Mouse (Mus musculus) heart, embryonic 13.5 days (tissue): Measurements from ENCODE around the gene Grpel1. TPM values are rescaled to one million over a fixed set of nuclear protein-coding genes. Genes with fewer than 3 reads are reported as not detected.

Experiments used
- ATAC-seq: fragments of 200-750 bp; cut with Nextera tagmentation; 2 replicates; pipeline ENCODE4 v1.8.0; 2017; ENCODE audit warnings: moderate TSS enrichment; ENCODE audit not compliant: insufficient number of reproducible peaks, low FRiP score, low TSS enrichment; ENCODE audit errors: extremely low read depth
- H3K27ac ChIP-seq: fragments of 300-500 bp; sonication (generic); replicated peaks from 2 replicates; pipeline ENCODE4 v1.5.1; 2015; ENCODE audit warnings: moderate library complexity, mild to moderate bottlenecking, inconsistent platforms
- H3K27me3 ChIP-seq: fragments of 300-500 bp; sonication (generic); replicated peaks from 2 replicates; pipeline ENCODE4 v1.6.1; 2015; ENCODE audit warnings: mild to moderate bottlenecking, inconsistent platforms
- H3K36me3 ChIP-seq: fragments of 300-500 bp; sonication (generic); 2 replicates; pipeline ENCODE4 v1.6.1; 2015; ENCODE audit warnings: mild to moderate bottlenecking, inconsistent platforms
- H3K4me1 ChIP-seq: fragments of 300-500 bp; sonication (generic); 2 replicates; pipeline ENCODE4 v1.6.1; 2015; ENCODE audit warnings: inconsistent platforms
- H3K4me2 ChIP-seq: fragments of 300-500 bp; sonication (generic); 2 replicates; pipeline ENCODE4 v1.6.1; 2015; ENCODE audit warnings: inconsistent platforms, mild to moderate bottlenecking, moderate library complexity
- H3K4me3 ChIP-seq: fragments of 300-500 bp; sonication (generic); 2 replicates; pipeline ENCODE4 v1.5.1; 2015; ENCODE audit warnings: moderate library complexity, mild to moderate bottlenecking, inconsistent platforms
- H3K9ac ChIP-seq: fragments of 300-500 bp; sonication (generic); 2 replicates; pipeline ENCODE4 v1.6.1; 2015; ENCODE audit warnings: inconsistent platforms, mild to moderate bottlenecking, moderate library complexity
- H3K9me3 ChIP-seq: fragments of 300-500 bp; sonication (generic); 2 replicates; pipeline ENCODE4 v1.6.1; 2016; ENCODE audit warnings: inconsistent platforms
- WGBS: fragments of 180-500 bp; shearing (Covaris S2); methylation state at CpG from one replicate; pipeline ENCODE4 v1.1.7; 2015; ENCODE audit warnings: mixed read lengths; 5-methylcytosine and 5-hydroxymethylcytosine counted together
- polyA plus RNA-seq: library from polyadenylated mRNA; unstranded; fragments of >200 nt; fragmentation: Nextera tagmentation; extraction: Ambion mirVana; gene quantifications from 2 replicates; pipeline ENCODE4 v1.2.1, GENCODE M21; 2015

The Grpel1 gene
- polyA plus RNA-seq, 1 experiment from 2014 or later = 52.9 TPM

DNA sequence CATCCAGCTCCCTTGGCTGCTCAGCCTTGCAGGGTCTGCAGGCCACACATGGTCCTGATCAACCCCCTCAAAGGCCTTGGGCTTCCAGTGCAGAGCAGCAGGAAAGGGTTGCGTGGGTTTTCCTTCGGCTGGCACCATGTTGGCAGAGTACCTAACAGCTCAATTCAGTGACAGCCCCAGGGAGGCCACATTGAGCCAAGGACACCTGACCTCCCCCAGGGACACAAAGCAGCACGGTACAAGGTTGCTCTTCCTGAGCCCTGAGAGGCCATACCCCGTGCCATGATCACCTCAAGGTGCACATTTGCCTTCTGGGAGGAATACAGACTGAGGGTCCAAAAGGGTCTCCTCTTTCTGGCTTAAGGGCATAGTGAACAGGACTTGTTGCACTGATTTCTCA lies 20.2 kb upstream of the Grpel1 start:
- no peak for ATAC-seq
- no peaks in the 10 kb centered on the region for H3K36me3 ChIP-seq
- no peaks in the 10 kb centered on the region for H3K9me3 ChIP-seq
- WGBS = 49% methylated on average over 4 of the region's 4 CpGs
- no peak overlapping the region for H3K27ac ChIP-seq
- H3K27me3 ChIP-seq = peaks cover 65% of the 10 kb centered on the region
- H3K9ac ChIP-seq = no peak overlapping the region
- no peak overlapping the region for H3K4me3 ChIP-seq
- no peak overlapping the region for H3K4me2 ChIP-seq
- H3K4me1 ChIP-seq = peaks cover 5% of the 10 kb centered on the region

DNA sequence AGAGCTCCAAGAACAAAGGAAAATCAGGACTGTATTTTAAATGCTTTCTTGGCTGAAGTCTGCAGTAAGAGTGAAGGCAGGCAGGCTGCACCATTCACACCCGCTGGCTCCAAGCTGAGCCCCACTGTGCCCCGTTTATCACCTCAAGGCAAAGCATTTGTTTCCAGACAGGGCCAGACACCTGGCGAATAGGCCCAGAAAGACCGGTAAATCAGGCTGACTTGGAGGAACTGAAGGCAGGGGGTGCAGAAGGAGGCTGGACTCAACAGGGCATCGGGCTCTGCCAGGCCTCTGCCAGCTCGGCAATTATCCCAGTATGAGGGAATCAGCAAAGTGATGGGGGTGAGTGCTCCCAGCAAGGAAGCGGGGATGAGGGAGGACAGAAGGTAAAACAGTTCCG lies 19.8 kb upstream of the Grpel1 start:
- Histone ChIP-seq H3K27me3 (peaks cover 65% of the 10 kb centered on the region), H3K4me3 (no peak overlapping the region), H3K9ac (no peak overlapping the region), H3K4me1 (peaks cover 10% of the 10 kb centered on the region), H3K27ac (no peak overlapping the region), H3K9me3 (no peaks in the 10 kb centered on the region), H3K4me2 (no peak overlapping the region), H3K36me3 (no peaks in the 10 kb centered on the region)
- 23% methylated on average over 8 of the region's 8 CpGs for WGBS
- ATAC-seq = no peak

DNA sequence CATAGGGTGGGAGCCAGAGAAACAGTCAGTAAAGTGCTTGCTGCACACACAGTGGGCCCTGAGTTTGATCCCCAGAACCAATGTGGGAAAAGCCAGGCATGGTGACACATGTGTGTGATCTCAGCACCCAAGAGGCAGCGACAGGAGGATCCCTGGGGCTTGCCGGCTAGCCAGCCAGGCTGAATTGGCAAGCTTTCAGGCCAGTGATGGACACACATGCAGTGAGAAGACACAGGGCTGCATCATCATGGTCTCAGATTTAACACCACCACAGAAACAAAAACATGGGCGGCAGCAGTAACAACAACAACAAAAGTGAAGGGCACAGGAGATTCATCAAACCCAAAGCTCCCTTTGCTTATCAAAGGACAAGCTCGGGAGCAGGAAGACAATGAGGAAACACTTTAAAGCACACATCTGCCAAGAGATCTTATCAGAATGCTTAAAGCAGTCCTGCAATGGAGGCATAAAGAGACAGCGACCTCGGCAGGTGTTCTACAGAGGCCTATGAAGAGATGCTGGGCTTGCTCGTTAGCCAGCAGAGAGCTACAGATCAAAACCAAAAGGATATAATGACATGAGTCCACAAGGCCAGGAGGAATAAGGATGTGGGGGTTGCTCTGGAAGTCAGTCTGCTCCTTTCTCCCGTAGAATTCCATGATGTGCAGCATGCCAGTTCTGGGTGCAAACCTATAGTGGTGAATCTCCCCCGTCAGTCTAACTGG lies 18.5 kb upstream of the Grpel1 start:
- H3K9ac ChIP-seq = no peak overlapping the region
- peaks cover 65% of the 10 kb centered on the region for H3K27me3 ChIP-seq
- ATAC-seq = no peak
- H3K4me1 ChIP-seq = peaks cover 23% of the 10 kb centered on the region
- no peaks in the 10 kb centered on the region for H3K36me3 ChIP-seq
- no peak overlapping the region for H3K4me3 ChIP-seq
- 36% methylated on average over 9 of the region's 9 CpGs for WGBS
- no peak overlapping the region for H3K27ac ChIP-seq
- H3K4me2 ChIP-seq = no peak overlapping the region
- H3K9me3 ChIP-seq = no peaks in the 10 kb centered on the region

DNA sequence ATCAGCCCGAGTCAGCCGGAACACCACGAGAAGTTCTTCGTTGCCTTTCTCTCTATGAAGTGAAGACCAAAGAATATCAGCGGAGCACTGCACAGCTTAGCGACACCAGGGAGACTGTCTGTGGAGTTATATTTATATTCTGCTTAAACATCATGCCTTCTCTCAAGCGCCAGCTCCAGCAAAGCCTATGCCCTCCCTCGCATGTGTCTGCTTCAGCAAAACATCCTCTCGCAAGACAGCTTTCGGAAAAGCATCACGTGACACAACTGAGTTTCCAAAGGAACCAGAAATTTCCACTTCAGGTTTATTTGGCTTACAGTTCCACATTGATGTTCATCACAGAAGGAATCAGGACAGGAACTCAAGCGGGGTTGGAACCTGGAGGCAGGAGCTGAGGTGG lies 16.9 kb upstream of the Grpel1 start:
- no peak overlapping the region for H3K9ac ChIP-seq
- no peak overlapping the region for H3K4me3 ChIP-seq
- peaks cover 27% of the 10 kb centered on the region for H3K4me1 ChIP-seq
- peaks cover 62% of the 10 kb centered on the region for H3K27me3 ChIP-seq
- ATAC-seq = no peak
- WGBS = 88% methylated on average over 12 of the region's 12 CpGs
- H3K9me3 ChIP-seq = no peaks in the 10 kb centered on the region
- H3K4me2 ChIP-seq = no peak overlapping the region
- H3K36me3 ChIP-seq = no peaks in the 10 kb centered on the region
- no peak overlapping the region for H3K27ac ChIP-seq

DNA sequence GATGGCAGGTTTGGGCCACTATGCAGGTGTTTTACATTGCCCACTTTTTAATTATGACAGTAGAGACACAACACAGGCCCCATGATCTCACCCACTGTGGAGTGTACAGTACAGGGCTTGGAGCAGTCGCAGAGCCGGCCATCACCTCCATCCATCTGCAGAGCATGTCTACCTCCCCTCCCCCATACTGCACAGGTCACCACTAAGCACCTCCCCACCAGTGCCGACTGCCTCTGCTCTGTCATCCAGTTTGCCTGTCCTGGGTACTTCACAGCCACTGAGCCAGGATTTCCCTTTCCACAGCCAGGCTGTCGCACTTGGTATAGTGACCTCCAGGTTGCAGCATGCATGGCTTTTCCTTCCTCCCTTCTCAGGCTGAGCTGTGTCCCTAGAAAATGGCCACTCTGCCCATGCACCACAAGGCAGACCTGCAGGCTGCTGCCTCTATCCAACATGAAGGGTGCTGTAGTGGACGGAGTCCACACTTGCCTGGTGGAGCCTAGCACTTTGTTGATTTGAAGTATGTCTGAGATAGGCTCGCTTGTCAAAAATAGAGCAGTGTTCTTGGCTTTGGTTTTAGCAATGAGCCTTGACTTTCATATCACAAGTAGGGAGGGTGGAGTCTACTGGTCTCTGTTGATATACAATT lies 15.0 kb upstream of the Grpel1 start:
- 29% methylated on average over 6 of the region's 6 CpGs for WGBS
- peak; percentile 62; the same call in 1 of the 2 replicates for ATAC-seq

DNA sequence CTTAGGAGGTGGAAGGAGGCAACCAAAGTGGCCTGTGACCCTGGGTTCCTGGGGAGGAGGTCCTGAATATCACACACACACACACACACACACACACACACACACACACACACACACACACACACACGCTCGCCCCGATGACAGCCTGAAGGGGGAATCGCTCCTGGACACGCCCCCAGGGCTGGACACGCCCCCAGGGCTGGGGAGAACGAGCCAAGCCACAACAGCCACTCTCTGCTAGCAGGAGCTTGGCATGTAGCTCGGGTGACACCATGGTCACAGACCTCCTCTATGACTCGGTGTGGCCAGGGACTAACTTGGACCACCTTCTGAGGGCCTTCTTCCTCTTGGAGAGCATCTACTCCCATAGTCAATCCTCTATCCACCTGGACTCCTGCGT lies 13.7 kb upstream of the Grpel1 start:
- no peaks in the 10 kb centered on the region for H3K9me3 ChIP-seq
- H3K4me3 ChIP-seq = no peak overlapping the region
- no peak for ATAC-seq
- no peaks in the 10 kb centered on the region for H3K36me3 ChIP-seq
- no peak overlapping the region for H3K27ac ChIP-seq
- H3K4me2 ChIP-seq = no peak overlapping the region
- peaks cover 27% of the 10 kb centered on the region for H3K4me1 ChIP-seq
- H3K27me3 ChIP-seq = peaks cover 40% of the 10 kb centered on the region
- H3K9ac ChIP-seq = no peak overlapping the region
- WGBS = 39% methylated on average over 4 of the region's 10 CpGs

More for the DNA sequence above, 15.0 kb upstream of the Grpel1 start:
- Histone ChIP-seq H3K4me2 (peak overlapping the region; percentile 51), H3K9me3 (no peaks in the 10 kb centered on the region), H3K4me1 (peaks cover 27% of the 10 kb centered on the region), H3K27me3 (peaks cover 48% of the 10 kb centered on the region), H3K4me3 (no peak overlapping the region), H3K36me3 (no peaks in the 10 kb centered on the region), H3K27ac (peak overlapping the region; percentile 80), H3K9ac (0 out of 2 replicates have a peak overlapping the region, but pooled peaks have one; percentile 4)

DNA sequence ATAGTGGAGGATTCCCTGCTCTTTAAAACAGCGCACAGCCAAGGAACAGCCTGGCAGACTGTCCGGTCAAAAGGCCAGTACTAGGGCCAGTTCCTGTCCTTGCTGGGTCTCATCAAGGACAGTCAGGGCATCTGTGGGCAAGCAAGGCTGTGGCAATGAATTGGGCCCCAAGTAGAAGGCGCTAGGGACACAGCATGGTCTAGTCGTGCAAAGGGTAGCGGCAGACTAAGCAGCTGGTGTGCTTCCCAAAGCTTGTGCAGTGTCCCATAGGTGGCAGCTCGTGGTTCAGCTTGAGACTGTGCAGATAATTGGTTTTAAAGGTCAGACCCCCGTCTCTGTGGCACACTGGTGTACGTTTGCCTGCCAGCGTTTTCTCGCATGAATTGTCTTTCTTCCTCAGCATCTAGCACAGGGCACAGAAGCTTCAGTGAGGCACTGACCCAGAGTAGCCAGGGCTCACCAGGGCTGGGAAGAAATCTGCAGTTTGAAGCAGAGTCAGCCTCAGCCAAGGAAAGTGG lies 12.9 kb upstream of the Grpel1 start:
- WGBS = 65% methylated on average over 10 of the region's 10 CpGs
- Histone ChIP-seq H3K27ac (no peak overlapping the region), H3K9ac (no peak overlapping the region), H3K4me2 (no peak overlapping the region), H3K4me3 (no peak overlapping the region), H3K4me1 (peaks cover 27% of the 10 kb centered on the region), H3K9me3 (no peaks in the 10 kb centered on the region), H3K27me3 (peaks cover 38% of the 10 kb centered on the region), H3K36me3 (no peaks in the 10 kb centered on the region)
- ATAC-seq = no peak

DNA sequence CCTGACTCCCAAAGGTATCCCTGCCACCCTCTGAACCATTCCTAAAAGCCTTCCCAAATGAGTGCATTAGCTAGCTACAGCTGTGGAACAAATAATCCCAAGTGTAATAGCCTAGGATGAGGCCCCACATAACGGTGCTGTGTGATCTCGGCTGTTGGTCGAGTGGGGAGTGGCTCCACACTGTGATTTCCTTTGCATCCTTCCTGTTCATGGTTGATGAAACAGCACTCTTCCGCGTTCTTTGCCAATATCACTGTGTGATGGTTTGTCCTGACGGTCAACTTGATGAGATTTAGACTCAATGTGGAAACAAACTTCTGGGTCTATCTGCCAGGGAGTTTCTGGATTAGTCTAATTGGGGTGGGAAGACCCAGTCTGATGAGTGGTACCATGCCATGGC lies 12.0 kb upstream of the Grpel1 start:
- Histone ChIP-seq H3K27me3 (peaks cover 35% of the 10 kb centered on the region), H3K9ac (no peak overlapping the region), H3K4me2 (no peak overlapping the region), H3K4me3 (no peak overlapping the region), H3K9me3 (no peaks in the 10 kb centered on the region), H3K36me3 (no peaks in the 10 kb centered on the region), H3K27ac (no peak overlapping the region), H3K4me1 (peaks cover 27% of the 10 kb centered on the region)
- WGBS = 80% methylated on average over 6 of the region's 6 CpGs
- no peak for ATAC-seq

DNA sequence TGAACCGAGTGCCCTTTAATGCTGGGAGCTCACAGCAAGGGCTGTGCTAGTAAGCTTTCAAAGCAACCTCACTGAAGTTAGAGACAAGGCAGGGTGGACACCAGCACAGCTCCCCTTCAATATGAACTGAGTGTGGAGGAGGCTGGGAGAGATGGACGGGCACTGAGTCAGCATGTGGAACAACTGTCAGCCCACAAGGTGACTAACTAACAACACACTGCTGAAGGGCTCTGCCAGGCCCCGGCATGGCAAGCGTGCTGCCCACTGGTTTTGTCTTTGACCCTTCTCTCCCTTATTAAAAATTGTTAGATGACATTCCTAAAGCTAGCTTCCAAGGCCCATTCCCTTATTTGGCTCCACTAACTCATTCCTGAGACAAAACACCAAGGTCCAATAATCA lies 7.1 kb upstream of the Grpel1 start:
- Histone ChIP-seq H3K9ac (no peak overlapping the region), H3K4me2 (no peak overlapping the region), H3K27me3 (peaks cover 23% of the 10 kb centered on the region), H3K4me3 (no peak overlapping the region), H3K27ac (no peak overlapping the region), H3K36me3 (no peaks in the 10 kb centered on the region), H3K9me3 (no peaks in the 10 kb centered on the region), H3K4me1 (peaks cover 6% of the 10 kb centered on the region)
- ATAC-seq = no peak
- 66% methylated on average over 4 of the region's 4 CpGs for WGBS

DNA sequence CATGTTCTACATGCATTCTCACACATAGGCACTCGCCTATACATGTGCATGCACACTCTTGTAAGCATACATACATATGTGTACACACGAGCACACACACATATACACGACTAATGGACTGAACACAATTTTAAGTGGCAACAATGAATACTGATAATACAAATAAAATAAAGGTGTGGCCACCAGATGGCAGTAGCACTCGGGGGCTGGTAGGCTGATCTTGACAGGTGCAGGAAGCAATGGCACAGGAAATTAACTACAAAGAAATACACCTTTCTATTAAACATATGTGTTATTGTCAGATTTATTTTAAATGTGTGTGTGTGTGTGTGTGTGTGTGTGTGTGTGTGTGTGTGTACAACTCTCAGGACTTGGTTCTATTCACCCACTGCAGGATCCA lies 5.9 kb upstream of the Grpel1 start:
- no peak overlapping the region for H3K9ac ChIP-seq
- H3K9me3 ChIP-seq = no peaks in the 10 kb centered on the region
- no peak overlapping the region for H3K27ac ChIP-seq
- no peaks in the 10 kb centered on the region for H3K36me3 ChIP-seq
- ATAC-seq = no peak
- 11% methylated on average over 4 of the region's 4 CpGs for WGBS
- peaks cover 8% of the 10 kb centered on the region for H3K4me1 ChIP-seq
- H3K27me3 ChIP-seq = peaks cover 17% of the 10 kb centered on the region
- H3K4me3 ChIP-seq = no peak overlapping the region
- no peak overlapping the region for H3K4me2 ChIP-seq

DNA sequence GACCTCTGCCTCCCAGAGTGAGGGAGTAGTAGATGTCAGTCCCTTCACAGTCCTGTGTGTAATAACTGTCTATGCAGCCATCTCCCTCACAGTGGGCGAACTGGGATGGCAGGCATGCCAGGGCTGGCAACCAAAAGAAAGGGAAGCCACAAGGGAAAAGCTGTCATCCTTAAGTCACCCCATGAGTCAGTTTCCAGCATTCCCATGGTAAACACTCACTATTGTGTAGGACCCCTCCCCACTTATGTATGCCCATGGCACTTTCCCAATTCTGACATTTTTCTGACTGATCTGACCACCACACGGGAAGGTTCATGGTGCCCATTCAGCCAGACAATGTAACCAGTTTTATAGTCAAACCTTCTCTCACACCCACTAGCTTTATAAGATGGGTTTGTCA lies 4.1 kb upstream of the Grpel1 start:
- Histone ChIP-seq H3K4me1 (peaks cover 16% of the 10 kb centered on the region), H3K27ac (no peak overlapping the region), H3K9me3 (no peaks in the 10 kb centered on the region), H3K9ac (no peak overlapping the region), H3K27me3 (peaks cover 15% of the 10 kb centered on the region), H3K36me3 (no peaks in the 10 kb centered on the region), H3K4me3 (no peak overlapping the region), H3K4me2 (no peak overlapping the region)
- ATAC-seq = no peak
- WGBS = 71% methylated on average over 2 of the region's 2 CpGs

DNA sequence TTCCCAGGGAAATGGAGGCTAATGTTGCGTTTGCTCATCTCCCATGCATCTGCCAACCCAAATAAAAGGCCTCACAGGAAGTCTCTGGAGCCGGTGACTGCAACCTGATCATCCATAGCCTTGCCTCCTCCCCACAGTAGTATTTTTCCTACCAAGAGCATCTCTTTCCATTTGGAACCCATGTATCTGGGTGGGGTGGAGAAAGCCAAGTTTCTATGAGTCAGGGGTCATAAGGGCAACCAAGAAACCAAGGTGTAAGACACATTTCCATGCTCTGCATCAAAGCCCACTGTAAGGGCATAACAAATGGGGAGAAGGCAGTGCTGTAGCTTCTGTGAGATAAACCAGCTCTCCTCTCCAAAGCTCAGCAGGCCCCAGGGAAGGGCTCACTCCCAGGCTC lies 3.6 kb upstream of the Grpel1 start:
- no peak for ATAC-seq
- peaks cover 21% of the 10 kb centered on the region for H3K4me1 ChIP-seq
- no peak overlapping the region for H3K4me3 ChIP-seq
- no peaks in the 10 kb centered on the region for H3K36me3 ChIP-seq
- H3K27ac ChIP-seq = no peak overlapping the region
- H3K9me3 ChIP-seq = no peaks in the 10 kb centered on the region
- 57% methylated on average over 2 of the region's 2 CpGs for WGBS
- H3K4me2 ChIP-seq = no peak overlapping the region
- H3K9ac ChIP-seq = no peak overlapping the region
- peaks cover 10% of the 10 kb centered on the region; the same call in 1 of the 2 replicates for H3K27me3 ChIP-seq
